Mouse (Mus musculus) layer of hippocampus, postnatal 36 days (tissue): ENCODE measurements around the gene Mc1r. TPM values are rescaled to one million over a fixed set of nuclear protein-coding genes. Genes with fewer than 3 reads are reported as not detected.
"Not testable (repeated sequence)": the region's sequence is repeated elsewhere in the genome, so short reads cannot be mapped to it uniquely, and the experiment has no call there.

Source experiments
- DNase-seq, 2 experiments: peaks; one replicate each; pipeline ENCODE4 v3.0.0; 2022
- total RNA-seq, 2 experiments: library from RNA; stranded (reverse); gene quantifications; 2 replicates each; pipeline ENCODE4 v1.2.3; 2021

Mc1r gene
- total RNA-seq, 2 experiments from 2014 or later: not detected

DNA sequence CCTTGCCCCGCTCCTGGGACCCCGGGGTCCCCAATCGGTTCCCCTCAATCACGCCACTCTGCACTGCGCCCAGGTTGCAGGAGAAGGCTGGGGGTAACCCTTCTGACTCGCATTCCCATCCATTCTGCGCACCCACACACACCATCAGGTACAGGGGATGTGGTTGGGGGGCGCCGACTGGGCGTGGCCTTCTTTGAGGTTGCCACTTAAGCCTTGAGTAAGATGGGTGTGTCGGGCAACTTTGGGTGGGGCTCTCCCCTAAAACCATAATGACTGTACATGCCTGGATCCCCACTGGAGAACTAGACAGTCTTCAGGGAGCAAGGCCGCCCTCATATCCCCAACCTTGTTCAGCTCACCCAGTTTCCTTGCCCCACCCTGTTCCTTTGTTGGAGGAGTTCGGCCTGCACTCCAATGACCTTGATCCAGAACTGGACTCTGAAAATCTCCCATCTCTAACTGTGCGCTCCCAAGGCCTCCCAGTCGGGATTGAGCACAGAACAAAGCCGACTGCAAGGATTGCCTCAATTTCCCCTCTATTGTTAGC, 4.9 kb downstream of the Mc1r start:
- no peak for DNase-seq

DNA sequence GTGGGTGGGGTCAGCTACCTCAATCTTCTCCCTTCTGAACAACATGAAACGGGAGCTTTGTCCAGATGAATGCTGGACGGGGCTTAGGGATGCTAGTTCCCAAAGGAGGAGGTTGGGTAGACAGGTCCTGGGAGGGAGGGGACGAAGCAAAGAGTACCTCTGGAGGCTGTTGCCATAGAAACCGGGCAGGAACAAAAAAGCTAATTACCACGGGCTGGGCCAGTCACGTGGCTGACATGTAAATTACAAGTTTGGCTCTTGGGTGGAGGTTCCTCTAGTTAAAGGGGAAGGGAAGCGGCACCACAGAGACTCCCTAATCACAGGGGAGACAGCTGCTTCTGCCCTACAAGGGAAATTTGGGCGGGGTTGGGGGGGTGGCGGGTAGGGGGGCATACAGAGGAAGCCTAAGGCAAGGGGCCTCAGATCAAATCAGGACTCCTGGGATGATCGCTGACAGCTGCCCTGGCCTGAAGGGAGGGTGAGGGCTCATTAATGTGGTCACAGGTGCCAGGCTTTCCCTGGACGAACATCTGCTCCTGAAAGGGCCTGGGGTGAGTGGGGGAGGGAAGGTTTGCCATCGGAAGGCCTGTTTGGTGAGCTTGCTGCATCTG, 5.8 kb downstream of the Mc1r start:
- peak; percentile 72 to 73 for DNase-seq

DNA sequence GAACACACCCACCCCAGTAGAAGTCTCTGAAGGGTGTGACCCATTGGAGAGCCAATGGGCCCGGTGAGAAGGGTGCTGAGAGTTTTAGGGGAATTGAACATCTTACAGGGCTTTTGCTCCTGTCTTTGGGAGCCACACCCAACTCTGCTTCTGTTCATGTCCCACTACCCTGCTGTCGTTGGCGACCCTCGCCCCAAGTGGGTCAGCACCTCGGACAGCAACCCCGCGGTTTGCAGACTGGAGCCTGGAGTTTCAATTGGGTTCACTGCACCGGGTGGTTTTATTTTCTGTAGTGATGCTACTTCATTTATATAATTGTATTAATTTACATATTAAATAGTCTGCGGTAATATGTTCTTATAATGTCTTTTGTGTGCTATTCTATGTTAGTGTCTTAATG, 7.3 kb downstream of the Mc1r start:
- no peak for DNase-seq

DNA sequence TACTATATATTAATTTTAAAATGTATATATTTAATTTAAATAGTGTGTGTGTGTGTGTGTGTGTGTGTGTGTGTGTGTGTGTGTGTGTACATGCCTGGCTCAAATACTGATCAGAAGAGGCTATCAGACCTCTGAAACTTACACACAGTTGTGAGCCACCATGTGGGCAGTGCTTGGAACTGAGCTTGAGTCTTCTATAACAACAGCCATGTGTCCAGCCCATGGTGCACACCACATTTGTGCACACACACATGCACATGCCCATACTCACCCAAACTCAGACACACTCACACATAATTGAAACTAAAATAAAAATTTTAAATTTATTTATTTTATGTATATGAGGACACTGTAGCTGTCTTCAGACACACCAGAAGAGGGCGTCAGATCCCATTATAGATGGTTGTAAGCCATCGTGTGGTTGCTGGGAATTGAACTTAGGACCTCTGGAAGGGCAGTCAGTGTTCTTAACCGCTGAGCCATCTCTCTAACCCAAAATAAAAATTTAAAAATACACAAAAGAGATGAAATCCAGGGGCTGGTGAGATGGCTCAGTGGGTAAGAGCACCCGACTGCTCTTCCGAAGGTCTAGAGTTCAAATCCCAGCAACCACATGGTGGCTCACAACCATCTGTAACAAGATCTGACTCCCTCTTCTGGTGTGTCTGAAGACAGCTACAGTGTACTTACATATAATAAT, 8.2 kb downstream of the Mc1r start:
- DNase-seq: not testable (repeated sequence)

DNA sequence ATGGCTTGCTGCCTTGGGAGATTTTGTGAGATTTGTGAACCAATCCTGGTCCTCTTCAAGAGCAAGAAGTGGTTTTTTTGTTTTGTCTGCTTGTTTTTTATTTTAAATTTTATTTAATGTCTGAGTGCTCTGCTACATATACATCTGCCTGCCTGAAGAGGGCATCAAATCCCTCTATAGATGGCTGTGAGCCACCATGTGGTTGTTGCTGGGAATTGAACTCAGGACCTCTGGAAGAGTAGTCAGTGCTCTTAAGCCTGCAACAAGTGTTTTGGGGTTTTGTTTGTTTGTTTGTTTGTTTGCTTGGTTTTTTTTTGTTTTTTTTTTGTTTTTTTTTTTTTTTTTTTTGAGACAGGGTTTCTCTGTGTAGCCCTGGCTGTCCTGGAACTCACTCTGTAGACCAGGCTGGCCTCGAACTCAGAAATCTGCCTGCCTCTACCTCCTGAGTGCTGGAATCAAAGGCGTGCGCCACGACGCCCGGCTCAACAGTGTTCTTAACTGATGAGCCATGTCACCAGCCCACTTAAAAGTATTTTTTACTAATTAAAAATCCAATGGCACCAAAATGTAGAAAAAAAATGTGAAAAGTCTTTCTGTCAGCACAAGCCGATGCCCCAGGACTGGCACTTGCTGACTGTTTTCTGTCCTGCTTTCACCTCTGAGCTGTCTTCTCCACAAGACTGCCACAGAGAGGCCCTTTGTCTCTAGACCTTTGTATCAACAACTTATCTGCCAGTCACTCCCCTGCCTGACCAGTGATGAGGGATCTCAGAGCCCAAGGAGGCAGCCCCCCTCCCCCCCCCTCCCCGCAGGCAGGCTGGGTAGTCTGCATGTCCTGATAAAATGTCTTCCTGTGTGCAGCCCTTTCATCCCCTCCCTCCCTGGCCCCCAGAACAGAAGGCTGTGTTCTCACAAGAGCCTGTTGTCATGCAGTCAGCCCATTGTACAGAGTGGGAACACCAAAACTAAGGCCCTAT, 9.3 kb downstream of the Mc1r start:
- DNase-seq: no peak

DNA sequence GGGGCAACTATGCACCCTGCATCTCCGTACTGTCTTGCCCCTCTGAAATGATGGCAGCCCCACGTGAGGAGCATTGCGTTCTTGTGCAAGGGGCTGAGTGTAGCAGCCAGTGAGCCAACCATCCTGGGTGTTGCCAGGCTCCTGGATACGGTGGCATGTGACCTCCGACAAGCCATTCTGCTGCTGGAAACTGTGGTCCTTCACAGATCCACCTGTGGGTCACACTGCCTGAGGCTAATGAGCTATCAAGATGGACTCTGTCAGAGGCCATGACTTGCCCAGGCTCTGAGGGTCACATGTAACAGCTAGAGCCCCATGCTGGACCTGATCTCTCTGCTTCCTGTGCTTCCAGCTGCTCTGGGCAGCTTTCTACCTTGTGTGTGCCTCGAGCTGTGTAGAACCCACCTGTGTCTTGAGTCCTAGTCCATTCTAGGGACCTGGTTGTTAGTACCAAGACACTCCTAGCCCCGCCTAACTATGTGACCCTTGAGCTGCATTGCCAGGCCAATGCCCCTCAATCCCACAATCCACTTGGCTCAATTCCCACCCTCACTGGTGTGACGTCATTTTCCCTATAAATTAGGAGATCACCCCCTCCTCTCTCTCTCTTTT, 10.1 kb downstream of the Mc1r start:
- DNase-seq: no peak

DNA sequence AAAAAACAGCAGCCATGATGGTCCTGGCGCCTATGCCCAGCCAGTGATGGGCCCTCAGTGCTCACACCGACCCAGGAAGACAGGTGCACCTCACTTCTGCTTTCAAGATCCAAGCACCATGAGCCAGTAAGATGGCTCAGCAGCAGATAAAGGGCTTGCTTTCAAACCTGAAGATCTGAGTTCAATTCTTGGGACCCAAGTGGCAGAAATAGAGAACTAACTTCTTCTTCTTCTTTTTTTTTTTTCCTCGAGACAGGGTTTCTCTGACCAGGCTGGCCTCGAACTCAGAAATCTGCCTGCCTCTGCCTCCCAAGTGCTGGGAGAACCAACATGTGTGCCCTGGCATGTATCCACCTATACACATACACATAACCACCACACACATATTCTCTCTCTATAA, 12.8 kb downstream of the Mc1r start:
- no peak for DNase-seq

DNA sequence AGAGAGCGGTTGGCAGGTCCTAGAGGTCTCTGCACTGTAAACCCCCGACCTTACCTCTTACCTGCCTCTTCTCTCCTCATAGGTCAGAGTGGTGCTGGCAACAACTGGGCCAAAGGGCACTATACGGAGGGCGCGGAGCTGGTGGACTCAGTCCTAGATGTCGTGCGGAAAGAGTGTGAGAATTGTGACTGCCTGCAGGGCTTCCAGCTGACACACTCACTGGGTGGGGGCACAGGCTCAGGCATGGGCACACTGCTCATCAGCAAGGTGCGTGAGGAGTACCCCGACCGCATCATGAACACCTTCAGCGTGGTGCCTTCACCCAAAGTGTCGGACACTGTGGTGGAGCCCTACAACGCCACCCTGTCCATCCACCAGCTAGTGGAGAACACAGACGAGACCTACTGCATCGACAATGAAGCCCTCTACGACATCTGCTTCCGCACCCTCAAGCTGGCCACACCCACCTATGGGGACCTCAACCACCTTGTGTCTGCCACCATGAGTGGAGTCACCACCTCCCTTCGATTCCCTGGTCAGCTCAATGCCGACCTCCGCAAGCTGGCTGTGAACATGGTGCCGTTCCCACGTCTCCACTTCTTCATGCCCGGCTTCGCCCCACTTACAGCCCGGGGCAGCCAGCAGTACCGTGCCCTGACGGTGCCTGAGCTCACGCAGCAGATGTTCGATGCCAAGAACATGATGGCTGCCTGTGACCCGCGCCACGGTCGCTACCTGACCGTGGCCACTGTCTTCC, 13.8 kb downstream of the Mc1r start:
- DNase-seq: no peak

DNA sequence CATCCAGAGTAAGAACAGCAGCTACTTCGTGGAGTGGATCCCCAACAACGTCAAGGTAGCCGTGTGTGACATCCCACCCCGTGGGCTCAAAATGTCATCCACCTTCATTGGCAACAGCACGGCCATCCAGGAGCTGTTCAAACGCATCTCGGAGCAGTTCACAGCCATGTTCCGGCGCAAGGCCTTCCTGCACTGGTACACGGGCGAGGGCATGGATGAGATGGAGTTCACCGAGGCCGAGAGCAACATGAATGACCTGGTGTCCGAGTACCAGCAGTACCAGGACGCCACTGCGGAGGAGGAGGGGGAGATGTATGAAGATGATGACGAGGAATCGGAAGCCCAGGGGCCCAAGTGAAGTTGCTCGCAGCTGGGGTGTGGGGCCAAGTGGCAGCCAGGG, 14.4 kb downstream of the Mc1r start:
- no peak for DNase-seq

DNA sequence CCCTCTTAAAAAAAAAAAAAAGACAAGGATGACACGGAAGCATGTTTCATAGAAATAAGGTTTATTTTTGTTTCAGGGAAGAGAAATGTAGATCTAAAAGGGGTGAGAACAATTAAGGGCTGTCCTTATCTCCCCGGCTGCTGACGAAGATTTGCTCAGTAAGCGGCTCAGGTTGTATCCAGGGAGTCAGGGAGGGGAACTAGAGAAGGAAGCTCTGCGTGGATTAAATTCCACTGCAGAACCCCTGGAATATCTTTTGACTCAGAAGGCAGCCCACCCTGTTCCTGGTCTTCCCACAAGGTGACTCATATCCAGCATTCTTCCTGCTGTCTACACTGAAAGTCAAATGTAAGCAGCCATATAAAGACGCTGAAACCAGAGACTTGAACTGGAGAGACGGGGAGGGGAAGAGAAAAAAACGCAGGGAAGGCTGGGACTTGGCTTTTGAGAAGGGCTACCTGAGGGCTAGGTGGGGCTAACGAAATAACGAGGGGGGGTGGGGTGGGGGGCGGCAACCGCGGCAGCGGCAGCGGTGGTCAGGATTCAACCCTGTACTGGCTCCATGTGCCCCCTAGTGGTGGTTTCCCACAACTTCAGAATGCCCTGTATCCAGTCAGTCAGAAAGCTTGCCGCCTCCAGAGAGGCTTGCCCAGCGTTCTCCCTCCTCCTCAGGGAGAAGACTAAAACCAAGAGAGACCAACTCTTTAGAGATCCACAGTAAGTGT, 15.3 kb downstream of the Mc1r start:
- peak in 1 of 2 experiments; percentile 70 for DNase-seq

DNA sequence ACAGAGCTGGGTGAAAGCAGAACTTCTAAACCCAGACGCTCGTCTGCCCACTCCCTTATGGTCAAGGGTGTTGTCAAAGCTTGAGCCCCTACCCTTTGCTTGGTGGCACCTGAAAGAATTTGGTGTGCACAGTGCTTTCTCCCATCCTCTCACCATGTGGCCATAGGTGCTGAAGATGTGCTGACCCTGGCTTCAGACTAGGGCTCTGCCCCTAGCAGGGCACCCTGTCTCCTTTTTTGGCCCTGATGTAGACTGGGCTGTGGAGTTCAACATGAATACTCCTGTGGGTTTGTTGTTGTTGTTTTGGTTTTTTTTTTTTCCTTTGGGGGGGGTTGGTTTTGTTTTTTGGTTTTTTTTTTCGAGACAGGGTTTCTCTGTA, 15.9 kb downstream of the Mc1r start:
- DNase-seq: no peak

DNA sequence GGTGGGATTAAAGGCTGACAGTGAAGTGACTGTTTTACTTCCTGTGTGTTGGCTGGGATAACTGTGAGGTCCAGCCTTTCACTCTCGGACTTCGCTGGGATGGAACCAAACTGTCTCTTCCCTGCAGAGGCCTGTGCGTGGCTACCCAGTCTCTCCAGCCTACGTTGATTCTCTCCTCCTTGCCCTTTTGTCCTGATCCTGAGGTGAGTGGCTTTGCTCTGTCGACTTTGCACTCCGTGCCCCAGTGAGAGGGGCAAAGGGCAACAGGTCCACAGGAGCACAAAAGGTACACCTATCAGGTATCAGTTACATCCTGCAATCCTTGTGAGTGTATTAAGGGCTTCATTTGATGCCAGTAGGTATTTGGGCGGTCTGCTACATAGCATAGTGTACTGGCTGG, 16.5 kb downstream of the Mc1r start, which contains the start of gene Def8:
Gene Def8, plus strand, starts transcription at position 87 of the 400 bp plus-strand sequence.
- DNase-seq: no peak

DNA sequence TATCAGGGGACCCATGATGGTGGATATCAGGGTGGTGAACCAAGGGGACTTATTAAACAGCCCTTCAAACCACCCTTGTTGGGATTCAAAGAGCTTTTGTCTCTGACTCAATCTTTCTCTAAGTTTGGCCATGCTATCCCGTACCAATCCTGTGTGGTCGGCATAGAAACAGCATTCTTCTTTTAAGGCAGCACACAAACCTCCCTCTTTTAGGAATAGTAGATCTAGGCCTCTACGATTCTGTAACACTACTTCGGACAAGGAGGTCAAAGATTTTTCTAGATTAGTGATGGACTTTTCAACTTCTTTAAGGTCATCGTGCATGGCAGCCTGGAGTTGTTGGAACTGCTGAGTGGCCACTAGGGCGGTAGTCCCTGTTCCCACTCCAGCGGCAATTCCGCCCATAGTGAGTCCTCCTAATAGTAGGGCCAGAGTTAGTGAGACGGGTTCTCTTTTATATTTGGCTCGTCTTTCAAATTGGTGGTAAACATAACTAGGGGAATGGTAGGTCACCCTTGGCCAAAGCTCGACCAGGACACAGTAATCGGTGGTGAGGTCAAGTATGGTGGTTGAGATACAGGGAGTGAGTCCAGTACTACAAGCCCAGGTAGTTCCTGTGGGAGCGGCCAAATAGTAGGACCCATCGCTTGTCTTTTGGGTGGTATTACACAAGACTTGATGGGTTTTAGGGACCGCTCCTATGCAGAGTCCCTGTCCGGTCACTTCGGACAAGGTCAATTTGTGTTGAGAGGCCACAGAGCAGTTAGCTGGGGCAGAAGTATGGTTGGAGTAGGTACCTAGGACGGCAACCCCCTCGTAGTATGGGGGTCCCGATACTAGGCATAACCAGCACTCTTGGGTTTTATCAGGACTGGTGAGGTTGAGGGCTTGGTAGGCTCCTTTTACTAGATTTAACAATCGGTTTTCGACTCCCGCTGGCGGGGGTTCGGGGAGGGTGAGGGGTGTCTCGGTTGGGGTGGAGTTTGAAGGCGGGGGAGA, 19.9 kb downstream of the Mc1r start:
- DNase-seq: no peak

DNA sequence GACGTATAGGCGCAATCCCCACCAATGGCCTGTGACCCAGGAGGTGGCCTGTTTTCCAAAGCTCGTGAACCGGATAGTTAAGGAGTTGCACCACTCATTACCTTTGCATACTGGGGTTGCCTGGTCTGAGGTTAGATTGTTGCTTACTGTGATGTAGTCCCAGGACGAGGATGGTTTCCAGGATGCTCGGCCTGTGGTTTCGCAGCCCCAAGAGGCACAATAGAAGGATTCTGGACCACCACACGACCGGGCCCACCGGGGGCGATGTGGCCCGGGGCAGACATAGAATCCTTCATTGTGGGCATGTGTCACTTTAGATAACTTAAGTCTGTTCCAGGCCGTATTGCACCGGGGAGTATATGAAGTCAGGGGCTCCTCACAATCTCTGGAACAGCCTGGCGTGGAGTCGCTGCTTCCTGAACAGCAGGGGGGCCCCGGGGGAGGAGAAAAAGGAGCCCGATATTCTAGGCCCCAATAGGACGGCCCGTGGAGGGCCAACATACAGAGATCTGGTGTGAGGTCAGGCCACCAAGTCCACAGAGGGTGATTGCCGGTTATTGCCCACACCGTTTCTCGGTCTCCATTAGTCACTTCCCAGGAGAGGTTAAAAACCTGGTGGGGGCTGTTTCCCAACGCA, 20.9 kb downstream of the Mc1r start:
- DNase-seq: no peak

DNA sequence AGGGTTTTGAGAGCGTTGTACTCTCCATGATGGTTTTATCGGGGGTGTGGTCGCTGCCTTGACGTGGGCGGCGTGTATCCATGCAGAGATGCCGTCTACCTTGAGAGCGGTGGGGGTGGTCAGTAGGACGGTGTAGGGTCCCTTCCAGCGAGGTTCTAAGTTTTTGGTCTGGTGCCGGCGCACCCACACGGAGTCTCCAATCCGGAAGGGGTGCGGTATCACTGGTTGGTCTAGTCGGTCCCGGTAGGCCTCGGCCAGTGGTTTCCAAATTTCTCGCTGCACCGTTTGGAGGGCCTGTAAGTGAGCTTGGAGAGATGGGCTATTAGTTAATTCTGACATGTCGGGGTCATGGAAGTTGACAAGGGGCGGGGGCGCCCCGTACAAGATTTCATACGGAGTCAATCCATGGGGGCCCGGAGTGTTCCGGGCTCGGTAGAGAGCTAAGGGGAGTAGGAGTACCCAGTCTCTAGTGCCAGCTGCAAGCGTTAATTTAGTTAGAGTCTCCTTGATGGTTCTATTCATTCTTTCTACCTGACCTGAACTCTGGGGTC, 21.5 kb downstream of the Mc1r start:
- no peak for DNase-seq

DNA sequence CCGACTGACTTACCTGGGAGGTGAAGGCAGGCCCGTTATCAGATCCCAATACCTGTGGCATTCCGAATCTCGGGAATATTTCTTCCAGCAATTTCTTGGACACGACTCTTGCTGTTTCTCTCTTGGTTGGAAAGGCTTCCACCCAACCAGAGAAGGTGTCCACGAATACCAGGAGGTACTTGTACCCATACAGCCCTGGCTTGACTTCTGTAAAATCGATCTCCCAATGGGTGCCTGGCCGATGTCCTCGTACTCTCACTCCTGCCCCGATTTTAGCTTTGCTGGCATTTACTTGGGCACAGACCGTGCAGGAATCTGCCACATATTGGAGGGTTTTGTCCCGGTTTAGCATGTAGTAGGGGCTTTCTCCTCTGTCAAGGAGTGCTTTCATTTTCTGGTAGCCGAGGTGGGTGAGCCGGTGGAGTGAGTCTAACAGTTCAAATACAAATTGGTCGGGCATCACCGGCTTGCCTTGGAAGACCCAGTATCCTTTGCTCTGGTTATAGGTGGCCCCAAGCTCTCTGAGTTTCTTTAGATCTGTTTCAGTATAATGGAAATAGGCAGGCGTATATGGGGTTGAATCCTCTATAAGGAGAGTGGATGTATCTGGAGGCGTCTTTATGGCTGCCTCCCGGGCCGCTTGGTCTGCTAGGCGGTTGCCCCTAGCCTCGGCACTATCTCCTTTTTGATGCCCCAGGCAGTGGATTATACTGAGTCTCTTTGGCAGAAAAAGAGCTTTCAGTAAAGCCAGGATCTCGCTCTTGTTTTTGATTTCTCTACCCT, 22.2 kb downstream of the Mc1r start:
- no peak for DNase-seq

DNA sequence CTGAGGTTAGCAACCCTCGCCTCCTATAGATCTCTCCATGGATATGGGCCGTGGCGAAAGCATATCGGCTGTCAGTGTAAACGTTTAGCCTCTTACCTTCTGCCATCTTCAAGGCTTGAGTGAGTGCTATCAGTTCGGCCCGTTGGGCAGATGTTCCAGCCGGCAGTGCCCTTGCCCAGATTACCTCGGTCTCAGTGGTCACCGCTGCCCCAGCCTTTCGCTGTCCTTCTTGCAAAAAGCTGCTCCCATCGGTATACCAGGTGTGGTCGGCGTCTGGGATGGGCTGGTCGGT, 22.8 kb downstream of the Mc1r start:
- DNase-seq: not testable (repeated sequence)

DNA sequence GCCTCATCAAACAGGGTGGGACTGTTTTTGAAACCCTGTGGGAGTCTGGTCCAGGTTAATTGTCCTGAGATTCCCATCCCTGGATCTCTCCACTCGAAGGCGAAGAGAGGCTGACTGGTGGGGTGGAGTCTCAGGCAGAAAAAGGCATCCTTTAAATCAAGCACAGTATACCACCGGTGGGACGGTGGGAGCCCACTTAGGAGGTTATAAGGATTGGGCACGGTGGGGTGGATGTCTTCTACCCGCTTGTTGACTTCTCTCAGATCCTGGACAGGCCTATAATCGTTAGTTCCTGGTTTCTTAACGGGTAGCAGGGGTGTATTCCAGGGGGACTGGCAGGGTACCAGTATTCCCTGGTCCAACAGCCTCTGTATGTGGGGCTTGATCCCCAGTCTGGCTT, 24.0 kb downstream of the Mc1r start:
- DNase-seq: not testable (repeated sequence)
